ENCODE assay signal across 12 mouse cellular contexts in genomic region chr9:108693946-108694345, GRCm38 (mm10). TPM values are rescaled to one million over a fixed set of nuclear protein-coding genes. Genes with fewer than 3 reads are reported as not detected.
A peak's percentile ranks its signal among the peaks of the same experiment; 100 is the strongest.
DNase-seq lines count a peak whose midpoint lies in the region; ATAC-seq and TF ChIP-seq lines count a peak whose summit lies in the region.
"Had no signal": no experiment of that assay in that cellular context is flagged by ENCODE, and none has a peak within 500 bp of the region (broad histone marks: within the 10 kb centered on the region; RNA-seq: fewer than 3 reads in every experiment).

No protein-coding gene starts in this region.

- dilution Hi-C loops in CH12.LX (cut with MboI; ENCODE audit: extremely low pct_ligation_motif_present, extremely low pct_unique_long_range_greater_than_20kb, low sequenced_read_pairs): no loop called here

- peaks cover 22% of the 10 kb centered on the region for H3K4me1 ChIP-seq in heart, embryonic 13.5 days
- H3K4me1 ChIP-seq in CH12.LX (ENCODE audit: control insufficient read depth in 1 of 2, insufficient read depth in 2 of 2): peaks cover 2 to 33% of the 10 kb centered on the region in 2 experiments; a peak in 3 of 4 replicates
- no peaks in the 10 kb centered on the region for H3K4me1 ChIP-seq in hindbrain, embryonic 11.5 days (replicated peaks; ENCODE audit: control insufficient read depth, insufficient read depth, low read length)

- no peak for TF ChIP-seq EP300 in CH12.LX (IDR thresholded peaks at IDR 0.05; ENCODE audit: low read length)

- in situ Hi-C loops in CH12.LX (cut with MboI; ENCODE audit: low pct_ligation_motif_present, low pct_unique_long_range_greater_than_20kb, low sequenced_read_pairs): no loop called here

- peak overlapping the region; percentile 15; the same call in 1 of the 2 replicates for H3K4me3 ChIP-seq in heart, embryonic 13.5 days
- H3K4me3 ChIP-seq in CH12.LX (replicated peaks in 1 of 3; ENCODE audit: low read depth in 2 of 3, low read length in 2 of 3, poor library complexity in 1 of 3): peak overlapping the region in 1 of 3 experiments; percentile 1
- 0 out of 2 replicates have a peak overlapping the region, but pooled peaks have one; percentile 4 for H3K4me3 ChIP-seq in hindbrain, embryonic 11.5 days (ENCODE audit: low read depth, low read length)

- peaks cover 34% of the 10 kb centered on the region for H3K79me2 ChIP-seq in CH12.LX (replicated peaks; ENCODE audit: control insufficient read depth, extremely low read depth, insufficient read depth, poor library complexity, severe bottlenecking)

- H3K36me3 ChIP-seq in heart, embryonic 13.5 days: peaks cover 5% of the 10 kb centered on the region
- peaks cover 3 to 15% of the 10 kb centered on the region in 2 experiments for H3K36me3 ChIP-seq in CH12.LX (replicated peaks in 1 of 2; ENCODE audit: control insufficient read depth in 1 of 2, insufficient read depth in 1 of 2, low read length in 1 of 2)
- no peaks in the 10 kb centered on the region for H3K36me3 ChIP-seq in hindbrain, embryonic 11.5 days (ENCODE audit: control insufficient read depth, insufficient read depth, low read length)

- peak overlapping the region; percentile 42; the same call in 1 of the 2 replicates for H3K9ac ChIP-seq in heart, embryonic 13.5 days
- 0 out of 2 replicates have a peak overlapping the region, but pooled peaks have one; percentile 85 for H3K9ac ChIP-seq in CH12.LX (ENCODE audit: insufficient read depth, low read depth)
- no peak overlapping the region for H3K9ac ChIP-seq in hindbrain, embryonic 11.5 days (ENCODE audit: low read depth, low read length)

- ATAC-seq in heart, embryonic 13.5 days (ENCODE audit: extremely low read depth, insufficient number of reproducible peaks, low FRiP score, low TSS enrichment): no peak
- no peak for ATAC-seq in hindbrain, embryonic 11.5 days (ENCODE audit: low FRiP score)
- peak; percentile 21; the same call in 1 of the 2 replicates for ATAC-seq in megakaryocyte, adult 5-6 weeks (ENCODE audit: poor library complexity, severe bottlenecking)

- no peak for TF ChIP-seq CTCF in CH12.LX (conservative IDR thresholded peaks at IDR 0.05 in 1 of 2, IDR thresholded peaks at IDR 0.05 in 1 of 2; ENCODE audit: low read depth in 2 of 2, low read length in 2 of 2)

- WGBS in heart, embryonic 13.5 days: 78% methylated on average over 4 of the region's 4 CpGs
- WGBS in hindbrain, embryonic 11.5 days: 73% methylated on average over 4 of the region's 4 CpGs

- no peaks in the 10 kb centered on the region for H3K9me3 ChIP-seq in heart, embryonic 13.5 days
- no peaks in the 10 kb centered on the region for H3K9me3 ChIP-seq in CH12.LX (replicated peaks; ENCODE audit: low read length)
- H3K9me3 ChIP-seq in hindbrain, embryonic 11.5 days (ENCODE audit: control insufficient read depth, low read length): no peaks in the 10 kb centered on the region

- no peaks in the 10 kb centered on the region for H3K27me3 ChIP-seq in heart, embryonic 13.5 days (replicated peaks)
- H3K27me3 ChIP-seq in CH12.LX (replicated peaks): no peaks in the 10 kb centered on the region
- no peaks in the 10 kb centered on the region; the same call in 1 of the 2 replicates for H3K27me3 ChIP-seq in hindbrain, embryonic 11.5 days (ENCODE audit: control insufficient read depth, insufficient read depth, low read length)

- no peak for DNase-seq in heart, adult 8-10 months (ENCODE audit: low spot score)
- DNase-seq in CH12.LX (ENCODE audit: extremely low read depth): no peak
- no peak for DNase-seq in hindbrain, embryonic 11.5 days (ENCODE audit: low spot score)
- no peak for DNase-seq in urinary bladder, postnatal 25 days (ENCODE audit: low spot score)
- DNase-seq in gastrocnemius, postnatal 4 days (ENCODE audit: low spot score in 2 of 2): no peak
- no peak for DNase-seq in embryo, embryonic 9.5 days (ENCODE audit: extremely low spot score)
- DNase-seq: adrenal gland, adult 2 months; cerebellum, postnatal 25 days; lung, postnatal 36 days; right cerebral cortex, postnatal 14 days had no signal

- TF ChIP-seq POLR2A in CH12.LX (IDR thresholded peaks at IDR 0.05; ENCODE audit: low read depth, low read length): no peak

- peak overlapping the region; percentile 76 for H3K4me2 ChIP-seq in heart, embryonic 13.5 days
- H3K4me2 ChIP-seq in CH12.LX (ENCODE audit: insufficient read depth, low read depth, poor library complexity, severe bottlenecking): peak overlapping the region; percentile 88
- H3K4me2 ChIP-seq in hindbrain, embryonic 11.5 days (replicated peaks; ENCODE audit: low read depth, low read length): no peak overlapping the region

- H3K27ac ChIP-seq in heart, embryonic 13.5 days (replicated peaks): no peak overlapping the region
- H3K27ac ChIP-seq in CH12.LX (ENCODE audit: insufficient read depth, low read depth): no peak overlapping the region
- no peak overlapping the region for H3K27ac ChIP-seq in hindbrain, embryonic 11.5 days (ENCODE audit: low read depth, low read length)

- TF ChIP-seq RAD21 in CH12.LX (IDR thresholded peaks at IDR 0.05; ENCODE audit: low read depth, low read length): no peak

TF ChIP-seq in CH12.LX, 34 proteins besides CTCF, POLR2A, EP300 and RAD21:
- TF ChIP-seq IRF4 (IDR thresholded peaks at IDR 0.05; ENCODE audit: low read depth, low read length) (no peak), TCF12 (IDR thresholded peaks at IDR 0.05; ENCODE audit: low read depth, low read length) (no peak), MAX (IDR thresholded peaks at IDR 0.05; ENCODE audit: low read length) (no peak), USF2 (conservative IDR thresholded peaks at IDR 0.05; ENCODE audit: low read depth, low read length) (no peak), NRF1 (IDR thresholded peaks at IDR 0.05; ENCODE audit: low read depth, low read length) (no peak), ETS1 (conservative IDR thresholded peaks at IDR 0.05; ENCODE audit: low read depth, low read length) (no peak), SIN3A (IDR thresholded peaks at IDR 0.05; ENCODE audit: low read length) (no peak), BHLHE40 (IDR thresholded peaks at IDR 0.05; ENCODE audit: low read depth, low read length) (no peak), MAZ (IDR thresholded peaks at IDR 0.05; ENCODE audit: low read depth, low read length) (no peak), MXI1 (IDR thresholded peaks at IDR 0.05; ENCODE audit: low read depth, low read length) (no peak), E2F4 (IDR thresholded peaks at IDR 0.05; ENCODE audit: insufficient replicate concordance, low read depth, low read length) (no peak), CHD2 (IDR thresholded peaks at IDR 0.05; ENCODE audit: low read length) (no peak), JUN (IDR thresholded peaks at IDR 0.05; ENCODE audit: insufficient read depth, low read depth, low read length) (no peak), GABPA (IDR thresholded peaks at IDR 0.05; ENCODE audit: insufficient replicate concordance, low read depth, low read length) (no peak)

RNA-seq across cellular contexts. Expression of gene Prkar2a, which starts 4.8 kb away (rescaled TPM):
- polyA plus RNA-seq in heart, embryonic 13.5 days (2015; fragmentation: Nextera tagmentation; extraction: Ambion mirVana): 25.6 and 26.8 TPM in 2 replicates
- 10 to 100 TPM; 80.5 to 91.0 (median 88.1) TPM for total RNA-seq in heart, adult 8-10 months (2022)
- 14.9 and 18.8 TPM in 2 replicates for total RNA-seq in CH12.LX (2012; rRNA removed)
- 10.1 and 13.6 TPM in 2 replicates for total RNA-seq in CH12.LX (2014; rRNA removed)
- 41.4 and 44.4 TPM in 2 replicates for polyA plus RNA-seq in CH12.LX (2012; ENCODE audit: insufficient read length, low read depth)
- 45.0 and 52.0 TPM in 2 replicates for polyA plus RNA-seq in hindbrain, embryonic 11.5 days (2014; fragmentation: Nextera tagmentation; extraction: Ambion mirVana)
- 15.9 and 20.6 TPM in 2 replicates for total RNA-seq in megakaryocyte, adult 5-6 weeks (2015)
- 15.5 and 35.4 TPM in 2 replicates for total RNA-seq in megakaryocyte, adult 5-6 weeks (2017)
- total RNA-seq in gastrocnemius, postnatal 4 days (2021): 100 to 1,000 TPM; 103 to 104 TPM

RNA-seq across cellular contexts. Expression of gene Slc25a20, which starts 32.1 kb away (rescaled TPM):
- polyA plus RNA-seq in heart, embryonic 13.5 days (2015; fragmentation: Nextera tagmentation; extraction: Ambion mirVana): 67.9 and 73.0 TPM in 2 replicates
- total RNA-seq in heart, adult 8-10 months (2022): 100 to 1,000 TPM; 189 to 257 (median 218) TPM
- total RNA-seq in CH12.LX (2012; rRNA removed) (15.9 and 20.9 TPM in 2 replicates), CH12.LX (2014; rRNA removed) (18.9 and 20.8 TPM in 2 replicates)
- 16.7 and 18.6 TPM in 2 replicates for polyA plus RNA-seq in CH12.LX (2012; ENCODE audit: insufficient read length, low read depth)
- 22.8 and 27.5 TPM in 2 replicates for polyA plus RNA-seq in hindbrain, embryonic 11.5 days (2014; fragmentation: Nextera tagmentation; extraction: Ambion mirVana)
- 18.4 and 20.2 TPM in 2 replicates for total RNA-seq in megakaryocyte, adult 5-6 weeks (2015)
- 22.0 and 22.9 TPM in 2 replicates for total RNA-seq in megakaryocyte, adult 5-6 weeks (2017)
- total RNA-seq in gastrocnemius, postnatal 4 days (2021): 10 to 100 TPM; 68.4 to 75.8 TPM

RNA-seq across cellular contexts. Expression of gene Arih2, which starts 44.8 kb away (rescaled TPM):
- polyA plus RNA-seq in heart, embryonic 13.5 days (2015; fragmentation: Nextera tagmentation; extraction: Ambion mirVana): 36.6 and 44.5 TPM in 2 replicates
- 10 to 100 TPM; 41.7 to 50.7 (median 49.6) TPM for total RNA-seq in heart, adult 8-10 months (2022)
- 28.1 and 29.0 TPM in 2 replicates for total RNA-seq in CH12.LX (2012; rRNA removed)
- 33.5 and 41.2 TPM in 2 replicates for total RNA-seq in CH12.LX (2014; rRNA removed)
- 35.3 and 36.6 TPM in 2 replicates for polyA plus RNA-seq in CH12.LX (2012; ENCODE audit: insufficient read length, low read depth)
- polyA plus RNA-seq in hindbrain, embryonic 11.5 days (2014; fragmentation: Nextera tagmentation; extraction: Ambion mirVana): 41.6 and 49.1 TPM in 2 replicates
- 18.0 and 21.3 TPM in 2 replicates for total RNA-seq in megakaryocyte, adult 5-6 weeks (2015)
- 56.0 and 57.5 TPM in 2 replicates for total RNA-seq in megakaryocyte, adult 5-6 weeks (2017)
- total RNA-seq in gastrocnemius, postnatal 4 days (2021): 10 to 100 TPM; 58.2 to 68.8 TPM
